Mouse (Mus musculus) layer of hippocampus, postnatal 10 days (tissue): ENCODE measurements around the gene Braf. TPM values are rescaled to one million over a fixed set of nuclear protein-coding genes. Genes with fewer than 3 reads are reported as not detected.
"Not testable (repeated sequence)": the region's sequence is repeated elsewhere in the genome, so short reads cannot be mapped to it uniquely, and the experiment has no call there.

Experiments
- DNase-seq, 2 experiments: peaks; one replicate each; pipeline ENCODE4 v3.0.0; 2021; ENCODE audit warnings: low spot score in 2 of 2
- long read RNA-seq: library from polyadenylated mRNA; stranded (forward); transcript quantifications from one replicate; pipeline ENCODE4 v2.0.0, GENCODE M21; 2023
- total RNA-seq, 2 experiments: library from RNA; stranded (reverse); gene quantifications; 2 replicates each; pipeline ENCODE4 v1.2.3; 2021

Braf gene
- 10 to 100 TPM; 85.5 to 88.4 TPM for total RNA-seq
- long read RNA-seq, partial matches to known transcripts, result 6 of 14 reads
- long read RNA-seq, other reads (novel, unspliced or antisense), result 8 of 14 reads

DNA sequence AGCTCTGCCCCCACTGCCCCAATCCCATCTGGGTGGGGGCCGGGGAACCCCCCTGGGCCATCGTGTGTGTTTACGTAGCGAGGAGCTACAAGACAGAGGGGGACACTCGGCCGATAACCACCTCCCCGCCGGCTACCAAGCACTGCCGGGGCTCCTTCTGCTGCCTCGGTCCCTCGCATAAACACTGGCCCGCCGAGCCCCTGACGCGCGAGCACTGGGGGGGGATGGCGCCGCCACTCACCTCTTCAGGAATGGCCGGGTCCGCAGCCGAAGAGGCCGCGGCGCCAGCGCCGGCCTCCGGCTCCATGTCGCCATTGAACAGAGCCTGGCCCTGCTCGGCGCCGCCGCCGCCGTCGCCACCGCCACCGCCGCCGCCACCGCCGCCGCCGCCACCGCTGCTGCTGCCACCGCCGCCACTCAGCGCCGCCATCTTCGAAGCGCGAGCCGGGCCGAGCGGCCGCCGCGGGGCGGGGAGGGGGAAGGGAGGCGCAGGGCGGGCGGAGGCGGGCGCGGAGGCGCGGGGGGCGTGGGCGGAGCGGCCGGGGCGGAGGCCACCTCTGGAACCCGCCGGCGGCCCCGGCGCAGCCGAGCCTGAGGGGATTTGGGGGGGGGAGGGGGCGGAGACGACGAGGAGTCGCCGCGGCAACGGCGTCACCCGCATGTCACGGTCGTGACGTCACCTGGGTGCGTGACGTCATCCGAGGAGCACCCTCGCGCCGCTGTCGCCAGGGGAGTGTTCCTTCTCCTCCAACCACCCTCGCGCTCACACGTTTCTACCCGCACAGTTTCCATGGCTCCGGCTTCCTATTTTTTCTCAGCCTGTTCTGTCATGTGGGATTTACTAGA, at the start of gene Braf:
Braf (minus strand) TSS at position 598 of the 846 bp plus-strand sequence.
- DNase-seq, result peak; percentile 82 to 85

DNA sequence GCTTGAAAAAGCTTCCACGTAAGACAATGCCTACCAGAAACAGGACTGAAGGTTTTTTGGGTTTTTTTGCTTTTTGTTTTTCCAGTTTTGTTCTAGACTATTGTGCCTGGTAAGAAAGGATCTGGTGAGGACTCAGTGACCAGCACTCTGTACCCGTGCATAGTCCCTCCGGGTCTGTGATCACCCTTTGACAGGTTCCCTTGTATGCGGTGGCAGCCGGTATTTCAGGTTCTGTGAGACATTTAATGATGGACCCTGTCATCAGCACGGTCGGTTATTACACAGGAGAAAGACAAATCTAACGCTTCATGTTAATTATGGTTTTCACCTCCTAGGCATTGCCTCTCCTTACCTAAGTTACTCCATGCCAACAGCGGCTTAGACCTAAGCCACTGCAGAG, 49.8 kb upstream of the Braf start:
- no peak for DNase-seq

DNA sequence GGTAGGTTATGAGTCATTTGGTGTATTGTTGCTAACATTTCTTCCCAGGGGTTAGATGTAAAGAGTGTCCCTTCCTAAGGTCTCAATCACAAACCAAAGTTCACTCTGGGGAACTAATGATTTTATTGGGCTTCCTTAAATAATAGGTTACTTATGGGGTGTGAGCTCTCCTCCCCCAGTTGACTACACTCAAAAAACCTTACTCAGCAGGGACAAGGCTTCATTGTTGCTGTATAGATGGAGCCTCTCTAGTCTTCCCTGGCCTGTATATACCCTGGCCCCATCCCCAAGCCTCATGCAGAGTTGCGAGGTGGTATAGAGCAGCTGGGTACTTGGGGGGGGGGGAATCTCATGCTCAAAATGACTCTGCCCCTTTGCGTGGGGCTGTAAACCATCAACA, 32.0 kb upstream of the Braf start:
- no peak for DNase-seq

DNA sequence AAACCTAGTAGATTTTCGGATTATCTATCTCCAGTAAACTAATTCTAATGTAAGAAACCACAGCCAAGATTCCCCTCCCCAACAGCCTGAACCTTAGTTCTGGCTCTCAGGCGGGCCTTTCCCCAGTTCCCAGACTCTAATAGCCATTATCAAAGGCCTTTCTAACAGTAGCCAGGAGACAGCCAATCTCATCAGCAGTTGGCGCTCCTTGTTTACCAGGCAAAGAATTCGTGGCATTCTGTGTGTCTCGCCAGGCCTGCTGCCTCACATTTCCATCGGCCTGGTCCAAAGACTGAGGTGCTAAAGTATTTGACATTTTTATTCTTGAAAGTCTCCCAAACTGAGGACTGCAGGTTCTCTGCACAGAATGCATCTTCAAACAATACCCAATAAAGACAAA, 24.6 kb upstream of the Braf start:
- no peak for DNase-seq

DNA sequence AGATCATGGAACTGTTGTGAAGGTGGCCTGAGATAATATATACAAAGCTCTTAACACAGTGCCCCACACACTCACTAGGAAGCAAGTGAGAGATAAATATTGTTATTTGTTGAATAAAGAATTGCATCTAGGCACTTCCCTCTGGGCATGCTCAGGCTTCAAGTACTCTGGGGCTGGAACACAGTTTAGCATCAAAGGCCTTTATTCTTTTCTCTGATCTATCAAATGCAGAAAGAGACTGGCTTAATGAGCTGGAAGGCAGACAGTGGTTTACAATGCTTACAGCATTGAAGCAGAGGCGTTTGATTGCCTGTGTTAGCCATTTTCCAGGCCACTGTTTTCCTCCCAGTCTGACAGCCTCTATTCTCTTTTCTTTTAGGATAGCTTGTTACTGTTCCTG, 21.8 kb upstream of the Braf start:
- no peak for DNase-seq

DNA sequence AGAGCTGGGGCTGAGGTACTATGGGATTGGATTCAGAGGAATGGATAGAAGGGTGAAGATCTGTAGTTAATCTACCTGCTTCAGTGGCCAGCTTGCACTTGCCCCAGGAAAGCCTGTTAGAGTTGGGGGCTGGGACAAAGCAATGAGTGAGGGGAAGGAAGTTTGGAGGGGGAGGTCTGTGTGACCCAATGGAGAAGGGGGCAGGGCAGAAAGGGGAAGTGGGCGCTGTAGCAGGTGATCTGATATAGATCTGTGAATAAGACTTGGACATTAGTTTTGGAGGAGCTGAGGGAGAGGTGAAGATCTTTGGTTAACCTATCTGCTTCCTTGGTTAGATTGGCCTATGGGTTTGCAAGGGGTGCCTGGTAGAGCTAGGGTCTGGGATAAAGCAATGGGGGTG, 20.2 kb upstream of the Braf start:
- no peak for DNase-seq

DNA sequence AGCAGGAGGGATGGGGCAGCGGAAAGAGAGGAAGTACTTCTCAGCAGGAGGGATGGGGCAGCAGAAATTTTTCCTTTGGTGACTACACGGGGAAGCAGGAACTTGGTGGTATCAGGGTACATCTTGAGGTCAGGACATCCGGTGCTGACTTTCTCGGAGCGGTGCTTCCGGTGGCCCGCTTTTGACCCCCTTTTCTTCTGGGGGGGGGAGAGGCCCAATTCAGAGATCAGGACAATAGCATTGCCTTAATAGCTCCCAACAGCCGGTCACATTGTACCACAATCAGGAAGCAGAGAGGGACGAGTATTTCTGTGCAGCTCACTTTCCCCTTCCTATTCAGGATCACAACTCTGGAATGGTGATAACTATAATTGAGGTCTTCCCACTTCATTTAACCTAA, 14.4 kb upstream of the Braf start:
- DNase-seq, result not testable (repeated sequence)

DNA sequence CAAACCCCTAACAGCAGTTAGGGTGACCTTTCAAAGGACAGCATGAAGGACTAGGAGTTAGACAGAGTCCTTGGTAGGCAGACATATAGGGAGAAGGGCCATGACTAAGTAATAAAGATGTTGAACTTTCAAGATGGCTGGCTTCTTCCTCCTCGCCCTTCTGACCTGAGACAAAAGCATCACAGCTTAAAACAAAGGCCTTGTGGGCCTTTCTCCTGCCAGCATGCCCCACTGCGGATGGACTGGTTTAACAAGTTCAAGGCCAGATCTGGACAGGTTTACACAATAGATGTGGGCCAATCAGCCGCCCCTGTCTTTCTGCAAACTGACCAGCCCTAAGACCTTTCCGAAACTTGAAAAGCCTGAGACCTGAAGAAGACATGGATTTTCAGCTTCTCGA, 2.8 kb upstream of the Braf start:
- DNase-seq, result no peak

DNA sequence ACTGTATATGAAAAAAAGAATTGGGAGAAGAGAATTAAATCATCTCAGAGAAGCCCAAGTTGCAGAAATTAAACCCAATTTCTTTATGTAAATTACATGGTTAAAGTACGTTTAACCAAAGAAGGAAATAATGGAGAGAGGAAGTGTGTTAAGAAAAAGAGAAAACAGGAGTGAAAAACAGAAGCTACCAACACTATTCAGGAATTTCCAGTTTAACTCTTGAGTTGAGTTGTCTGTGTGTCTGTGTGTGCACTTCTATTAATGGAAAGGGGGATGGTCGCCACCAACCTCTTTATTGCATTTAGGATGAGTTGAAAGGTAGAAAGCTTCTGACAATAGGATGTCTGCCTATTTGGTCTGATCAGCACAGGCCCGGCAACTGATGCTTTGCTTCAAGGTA, 886 bp upstream of the Braf start:
- DNase-seq, result no peak

DNA sequence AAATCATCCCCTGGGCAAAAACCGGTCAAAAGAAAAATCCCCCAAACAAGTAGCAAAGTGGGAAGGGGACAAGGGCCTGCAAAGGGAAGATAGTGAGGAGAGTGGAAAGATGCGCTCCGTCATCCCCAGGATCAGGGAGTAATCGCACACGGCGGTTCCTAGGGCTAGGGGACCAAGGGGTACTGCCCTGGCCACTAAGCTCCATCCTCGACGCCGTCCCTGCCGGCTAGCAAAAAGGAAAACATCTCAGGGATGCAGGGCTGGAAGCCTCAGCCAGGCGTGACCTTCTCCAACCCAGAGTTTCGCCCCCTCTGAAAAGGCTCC, 759 bp downstream of the Braf start:
- no peak for DNase-seq

DNA sequence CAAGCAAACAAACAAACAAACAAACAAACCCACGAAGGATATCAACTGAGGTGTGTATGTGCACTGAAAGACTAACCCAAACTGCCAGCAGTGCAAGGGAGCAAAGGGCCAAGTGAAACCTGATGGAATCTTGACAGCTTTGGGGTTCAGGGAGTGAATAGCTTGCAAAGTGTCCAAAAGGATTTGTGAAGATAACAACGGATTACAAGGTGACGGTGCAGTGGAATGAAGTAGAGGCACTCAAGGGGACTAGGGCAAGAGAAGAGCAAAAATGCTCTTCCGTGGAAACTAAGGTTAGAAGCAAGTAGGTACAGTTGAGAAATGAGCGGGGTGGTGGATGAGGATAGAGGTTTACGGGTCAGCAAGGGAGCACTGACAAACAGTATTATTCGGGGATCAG, 1.2 kb downstream of the Braf start:
- DNase-seq, result no peak

DNA sequence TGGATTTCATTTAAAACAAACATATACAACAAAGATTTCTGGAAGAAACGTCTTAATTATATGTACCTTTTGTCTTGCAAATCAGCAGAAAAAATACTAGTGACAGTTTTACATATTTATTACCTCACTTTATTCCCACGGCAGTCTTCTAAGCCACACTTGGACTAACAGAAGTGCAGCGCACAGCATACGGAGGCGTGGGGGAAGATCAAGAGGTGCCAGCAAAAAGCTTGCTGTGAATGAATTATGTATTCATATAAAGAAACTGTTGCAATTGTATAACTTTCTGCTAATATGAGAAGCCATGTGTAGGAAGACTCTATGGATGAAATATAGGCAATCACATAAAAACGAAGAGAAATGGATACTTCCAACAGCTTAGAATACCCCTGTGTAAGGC, 6.7 kb downstream of the Braf start:
- no peak for DNase-seq

DNA sequence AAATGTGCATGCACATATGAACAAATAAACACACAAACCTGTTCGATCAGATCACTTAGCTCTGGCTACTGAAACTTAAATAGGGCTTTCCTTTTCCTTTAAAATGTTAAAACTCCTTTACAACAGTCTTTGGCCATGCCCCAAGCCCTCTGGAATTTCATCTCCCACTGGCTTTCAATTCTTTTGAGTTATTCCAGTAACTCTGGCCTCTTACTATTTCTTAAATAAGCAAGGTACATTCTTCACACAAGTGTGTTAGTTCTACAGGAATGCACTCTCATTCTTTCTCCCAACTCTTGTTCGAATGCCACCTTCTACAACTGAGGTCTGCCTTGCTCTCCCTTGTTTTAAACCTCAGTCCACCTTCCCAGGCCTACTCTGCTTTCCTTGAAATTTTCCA, 8.2 kb downstream of the Braf start:
- DNase-seq, result no peak

DNA sequence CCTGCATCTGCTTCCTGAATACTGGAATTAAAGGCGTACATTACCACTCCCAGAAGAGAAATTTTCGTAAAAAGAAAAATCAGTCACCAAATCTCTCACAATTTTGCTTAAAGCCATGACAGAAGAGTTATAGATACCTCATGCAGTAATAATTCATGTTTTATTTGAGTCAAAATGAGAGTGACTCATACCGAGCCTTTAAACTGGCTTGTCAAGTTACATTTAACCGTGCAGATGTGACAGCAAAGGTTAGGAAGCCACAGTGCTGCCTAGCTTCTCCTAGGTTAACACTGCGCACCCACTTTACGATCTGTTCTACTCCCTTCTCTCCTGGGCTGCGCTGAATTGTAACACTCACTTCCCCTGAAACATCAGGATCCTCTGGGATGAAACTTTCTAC, 10.9 kb downstream of the Braf start:
- DNase-seq, result no peak

DNA sequence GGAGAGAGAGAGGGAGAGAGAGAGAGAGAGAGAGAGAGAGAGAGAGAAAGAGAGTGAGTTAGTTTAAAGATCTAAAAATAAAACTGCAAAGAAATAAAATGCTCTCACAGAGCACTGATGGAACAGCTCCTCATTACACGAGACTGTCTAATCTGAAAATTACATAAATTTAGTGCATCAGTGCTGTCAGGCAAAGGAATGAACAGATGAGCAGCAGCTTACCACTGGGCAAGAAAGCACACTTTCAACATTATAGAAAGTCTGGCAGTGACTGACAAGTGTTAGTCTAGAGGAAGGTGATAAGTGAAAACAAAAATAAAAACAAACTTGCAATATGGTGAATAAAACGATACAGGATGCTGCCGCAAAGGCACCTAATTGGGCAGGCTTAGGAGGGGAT, 11.9 kb downstream of the Braf start:
- DNase-seq, result no peak

DNA sequence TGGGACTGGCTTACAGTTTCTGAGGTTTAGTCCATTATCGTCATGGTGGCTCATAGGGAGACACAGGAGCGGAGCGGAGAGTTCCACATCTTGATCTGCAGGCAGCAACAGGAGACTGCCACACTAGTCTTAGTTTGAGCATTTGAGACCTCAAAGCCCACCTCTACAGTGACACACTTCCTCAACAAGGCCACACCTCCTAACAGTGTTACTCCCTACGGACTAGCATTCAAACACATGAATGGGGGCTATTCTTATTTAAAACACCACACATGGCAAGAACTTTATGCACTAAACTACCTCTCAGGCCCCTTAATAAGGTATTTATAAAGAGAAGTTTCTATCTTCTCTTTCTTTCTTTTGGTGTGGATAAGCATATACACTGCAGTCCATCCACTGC, 19.6 kb downstream of the Braf start:
- no peak for DNase-seq

DNA sequence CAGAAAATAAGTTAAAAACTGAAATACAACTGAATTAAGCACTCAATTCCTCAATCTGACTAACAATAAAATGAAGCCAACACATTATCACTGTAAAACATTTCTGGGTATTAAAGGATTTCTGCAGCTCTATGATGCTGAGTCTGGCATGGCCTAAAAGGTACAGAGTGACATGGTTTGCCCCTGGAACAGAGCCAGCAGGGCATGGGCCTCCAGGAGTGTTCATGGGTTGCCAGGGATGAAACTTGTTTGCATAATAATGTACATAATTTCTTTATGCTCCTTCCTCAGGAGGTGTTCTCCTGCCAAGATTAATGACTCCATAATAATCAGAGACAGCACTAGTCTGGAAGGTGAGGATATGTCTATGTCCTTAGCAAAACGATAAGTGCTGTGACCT, 32.1 kb downstream of the Braf start:
- no peak for DNase-seq

DNA sequence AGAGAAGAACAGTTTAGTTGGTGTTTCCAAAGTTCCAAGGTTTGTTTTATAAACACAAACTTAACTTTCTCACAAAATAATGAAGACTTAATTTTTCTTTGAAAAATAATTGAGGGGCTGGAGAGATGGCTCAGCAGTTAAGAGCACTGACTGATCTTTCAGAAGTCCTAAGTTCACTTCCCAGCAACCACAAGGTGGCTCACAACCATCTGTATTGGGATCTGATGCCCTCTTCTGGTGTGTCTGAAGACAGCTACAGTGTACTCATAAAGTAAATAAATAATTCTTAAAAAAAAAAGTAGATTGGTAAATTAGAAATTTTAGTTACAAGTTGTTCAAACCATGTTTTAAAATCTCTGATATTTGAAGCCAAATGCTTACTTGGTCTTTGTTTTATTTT, 38.4 kb downstream of the Braf start:
- DNase-seq, result not testable (repeated sequence)

DNA sequence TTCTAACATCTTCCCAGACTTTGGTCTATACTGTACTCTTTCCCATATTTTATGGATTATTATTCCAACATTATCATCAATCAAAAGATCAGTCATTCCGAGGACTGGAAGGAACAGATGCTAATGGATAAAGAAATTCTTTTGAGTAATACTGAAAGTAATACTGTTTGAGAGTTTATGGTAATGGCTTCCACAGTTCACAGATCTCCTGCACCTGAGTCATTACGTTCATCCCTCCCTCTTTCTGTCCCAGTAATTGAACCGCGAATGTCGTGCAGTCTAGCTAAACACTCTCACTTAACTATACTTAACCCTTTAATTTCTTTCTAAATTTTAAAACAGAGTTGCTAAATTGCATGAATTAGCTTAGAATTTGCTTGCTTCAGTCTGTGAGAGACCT, 43.5 kb downstream of the Braf start:
- no peak for DNase-seq

DNA sequence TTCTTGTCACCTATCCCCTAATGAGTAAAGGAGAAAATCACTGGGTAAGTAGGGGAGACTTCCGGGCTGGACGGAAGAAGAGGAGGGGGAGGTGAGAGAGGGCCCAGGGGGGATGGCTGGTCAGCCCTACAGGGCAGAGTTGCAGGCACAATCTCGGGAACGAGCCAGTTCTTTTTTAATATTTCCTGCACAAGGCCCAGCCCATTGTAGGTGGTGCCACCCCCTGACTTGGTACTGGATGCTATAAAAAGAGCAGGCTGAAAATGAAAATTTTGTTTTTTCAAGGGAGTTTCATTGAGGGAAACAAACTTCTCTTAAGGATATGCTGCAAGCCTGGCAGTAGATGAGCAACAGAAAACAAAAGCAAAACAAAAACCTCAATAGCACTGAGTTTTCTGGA, 44.7 kb downstream of the Braf start:
- no peak for DNase-seq

DNA sequence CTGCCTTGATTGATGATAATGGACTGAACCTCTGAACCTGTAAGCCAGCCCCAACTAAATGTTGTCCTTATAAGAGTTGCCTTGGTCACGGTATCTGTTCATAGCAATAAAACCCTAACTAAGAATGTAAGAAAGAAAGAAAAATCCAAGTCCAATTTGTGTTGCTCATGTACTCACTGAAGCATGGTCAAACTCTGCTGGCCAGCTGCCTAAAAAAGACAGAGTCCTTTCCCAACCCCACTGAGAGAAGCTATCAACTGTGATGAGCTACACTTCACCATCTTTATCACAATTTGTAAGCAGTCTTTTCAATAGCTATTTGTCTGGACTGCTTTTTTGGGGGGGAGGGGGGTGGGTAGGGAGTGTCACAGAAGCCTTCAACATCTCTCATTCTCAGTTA, 47.0 kb downstream of the Braf start:
- DNase-seq, result no peak

DNA sequence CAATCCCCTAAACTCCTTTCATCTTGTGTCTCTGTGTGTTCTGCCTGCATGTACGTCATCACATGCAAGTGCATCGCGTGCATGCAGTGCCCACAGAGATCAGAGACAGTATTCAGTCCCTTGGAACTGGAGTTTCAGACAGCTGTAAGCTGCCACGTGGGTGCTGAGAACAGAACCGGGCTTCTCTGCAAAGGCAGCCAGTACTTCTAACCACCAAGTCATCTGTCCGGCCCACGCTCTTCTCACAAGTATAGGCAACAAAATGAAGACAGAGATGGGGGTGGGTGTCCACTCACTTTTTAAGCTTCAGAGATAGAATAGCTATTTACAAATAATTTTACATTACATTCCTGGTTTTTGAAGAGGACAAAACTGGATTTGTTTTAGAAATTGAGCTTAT, 50.2 kb downstream of the Braf start:
- no peak for DNase-seq

DNA sequence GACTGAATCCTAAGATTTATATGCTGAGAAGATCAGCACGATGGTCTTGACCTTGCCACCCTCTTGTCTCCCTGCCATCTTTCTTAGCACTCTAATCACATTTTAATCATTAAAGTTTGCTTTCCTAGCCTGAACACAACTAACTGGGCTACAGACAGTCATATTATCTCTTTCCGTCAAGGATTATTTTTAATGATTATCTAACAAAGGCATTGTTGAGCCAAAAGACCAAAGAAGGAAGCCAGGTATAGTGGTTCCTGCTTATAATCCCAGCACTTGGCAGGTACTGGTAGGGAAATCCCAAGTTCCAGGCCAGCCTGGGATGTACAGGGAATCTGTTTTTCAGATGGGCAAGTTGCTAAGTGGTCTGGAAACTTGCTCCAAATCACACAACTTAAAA, 114.0 kb downstream of the Braf start:
- DNase-seq, result no peak

DNA sequence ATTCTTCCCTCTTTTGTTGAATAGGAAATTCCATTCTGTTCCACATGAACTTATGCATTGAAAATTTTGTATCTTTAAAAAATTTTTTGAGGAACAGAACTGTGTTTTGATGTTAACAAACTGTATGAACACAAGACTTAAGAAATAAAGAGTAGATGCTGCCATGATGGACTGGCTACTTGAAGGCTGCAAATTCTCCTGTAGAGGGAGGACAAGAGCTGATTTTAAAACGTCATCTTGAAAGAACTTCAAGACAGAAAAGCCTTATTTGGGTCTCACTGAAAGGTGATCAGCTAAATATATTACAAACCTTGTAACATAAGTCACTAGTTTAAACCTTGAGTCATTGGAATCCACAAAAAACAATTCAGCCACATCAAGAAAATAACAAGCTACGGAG, 115.1 kb downstream of the Braf start:
- DNase-seq, result no peak
